Mouse (Mus musculus): Measurements from ENCODE around the gene Rab34.

Rab34 gene

DNA sequence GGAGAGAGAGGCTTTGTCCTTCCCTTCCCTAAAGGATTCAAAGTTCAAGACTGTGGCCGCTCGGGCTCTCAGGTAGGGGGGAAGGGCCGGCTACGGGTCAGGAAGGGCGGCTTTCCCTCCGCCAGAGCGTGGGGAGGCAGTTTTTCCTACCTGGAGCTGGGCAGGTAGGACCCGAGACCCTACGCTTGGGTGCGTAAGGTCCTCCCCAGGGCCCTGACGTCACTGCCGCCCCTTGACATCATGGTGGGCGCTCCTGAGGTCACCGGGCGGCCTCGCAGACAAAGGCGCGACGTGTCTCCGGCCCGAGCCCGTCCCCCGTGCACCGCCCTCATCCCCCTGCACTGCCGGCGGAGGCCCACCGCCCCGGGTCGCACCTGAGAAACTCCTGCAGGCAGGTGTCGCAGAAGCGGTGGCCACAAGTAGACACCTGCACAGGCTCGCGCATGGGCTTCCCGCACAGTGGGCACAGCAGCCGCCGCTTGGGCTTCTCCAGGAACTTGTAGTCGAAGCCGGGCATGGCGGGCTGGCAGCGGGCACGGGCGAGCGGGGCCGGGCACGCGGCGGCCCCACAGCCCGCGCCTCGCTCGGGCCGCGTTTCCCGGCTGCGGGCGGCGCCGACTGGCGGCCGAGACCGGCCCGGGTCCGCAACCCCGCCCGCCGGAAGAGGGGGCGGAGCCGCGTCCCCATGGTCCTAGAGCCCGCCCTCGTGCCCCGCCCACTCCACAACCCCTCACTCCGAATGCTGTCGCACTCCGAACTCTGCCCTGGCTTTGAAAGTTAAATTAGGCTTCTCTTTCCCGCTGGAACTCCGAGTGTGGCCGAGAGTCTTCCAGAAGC lies 23.1 kb upstream of the Rab34 start, which contains the start of gene Traf4:
TSS of gene Traf4 (minus strand) at position 666 of the 837 bp plus-strand sequence.
- peak; percentile 88 for DNase-seq (ENCODE audit: extremely low spot score, low spot score)

DNA sequence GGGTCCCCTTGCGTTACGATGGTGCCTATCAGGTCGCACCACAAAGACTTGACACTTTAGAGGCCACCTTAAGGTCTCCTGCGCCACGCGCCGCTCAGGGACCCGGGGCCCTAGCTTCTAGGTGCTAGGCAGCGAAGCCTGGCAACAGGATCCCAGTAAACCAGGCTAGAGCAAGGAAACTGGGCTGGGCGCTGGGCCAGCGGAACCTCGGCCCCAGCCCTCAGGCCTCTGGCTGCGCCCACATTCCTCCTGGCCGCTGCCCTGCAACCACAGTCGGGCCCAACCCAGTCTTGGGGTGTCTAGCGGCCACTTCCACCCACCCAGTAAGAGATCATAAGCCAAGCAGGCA lies 22.5 kb upstream of the Rab34 start:
- DNase-seq (ENCODE audit: extremely low spot score, low spot score), result no peak

DNA sequence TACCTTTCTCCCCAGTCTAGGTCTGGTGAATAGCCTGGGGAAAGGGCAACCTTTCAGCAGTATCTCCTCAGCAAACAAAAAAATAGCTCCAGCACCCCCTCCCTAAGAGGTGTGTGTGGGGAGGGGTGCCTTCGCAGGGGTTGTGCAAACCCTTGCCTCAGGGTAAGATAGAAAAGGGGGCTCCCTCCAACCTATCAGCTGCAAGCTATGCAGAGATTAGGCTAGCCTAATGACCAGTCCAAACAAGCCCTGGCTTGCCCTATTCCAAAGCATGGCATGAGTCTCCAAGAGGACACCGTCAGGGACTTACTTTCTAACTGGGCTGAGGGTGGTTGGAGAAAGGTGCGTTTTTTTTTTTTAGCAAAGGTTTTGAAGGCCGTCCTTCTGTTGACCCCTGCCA lies 22.1 kb upstream of the Rab34 start:
- DNase-seq (ENCODE audit: extremely low spot score, low spot score), result no peak

DNA sequence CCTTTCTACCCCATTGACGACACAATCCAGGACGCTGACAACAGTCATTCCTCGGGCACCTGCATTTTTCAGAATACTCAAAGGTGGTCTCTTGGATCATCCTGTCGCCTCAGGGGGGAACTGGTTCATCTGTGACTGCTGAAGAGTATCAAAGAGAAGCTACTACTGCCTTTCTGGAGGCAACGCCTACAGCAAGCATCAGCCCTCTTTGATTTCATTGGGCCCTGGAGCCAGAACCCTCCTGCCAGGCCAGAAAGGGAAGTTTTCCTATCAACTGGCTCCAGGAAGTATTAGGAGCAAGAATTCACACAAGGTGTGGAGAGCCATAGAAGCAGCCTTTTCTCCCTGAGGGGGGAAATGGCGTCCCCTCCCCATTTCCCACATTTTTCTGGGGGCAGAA lies 21.6 kb upstream of the Rab34 start:
- no peak for DNase-seq (ENCODE audit: extremely low spot score, low spot score)

DNA sequence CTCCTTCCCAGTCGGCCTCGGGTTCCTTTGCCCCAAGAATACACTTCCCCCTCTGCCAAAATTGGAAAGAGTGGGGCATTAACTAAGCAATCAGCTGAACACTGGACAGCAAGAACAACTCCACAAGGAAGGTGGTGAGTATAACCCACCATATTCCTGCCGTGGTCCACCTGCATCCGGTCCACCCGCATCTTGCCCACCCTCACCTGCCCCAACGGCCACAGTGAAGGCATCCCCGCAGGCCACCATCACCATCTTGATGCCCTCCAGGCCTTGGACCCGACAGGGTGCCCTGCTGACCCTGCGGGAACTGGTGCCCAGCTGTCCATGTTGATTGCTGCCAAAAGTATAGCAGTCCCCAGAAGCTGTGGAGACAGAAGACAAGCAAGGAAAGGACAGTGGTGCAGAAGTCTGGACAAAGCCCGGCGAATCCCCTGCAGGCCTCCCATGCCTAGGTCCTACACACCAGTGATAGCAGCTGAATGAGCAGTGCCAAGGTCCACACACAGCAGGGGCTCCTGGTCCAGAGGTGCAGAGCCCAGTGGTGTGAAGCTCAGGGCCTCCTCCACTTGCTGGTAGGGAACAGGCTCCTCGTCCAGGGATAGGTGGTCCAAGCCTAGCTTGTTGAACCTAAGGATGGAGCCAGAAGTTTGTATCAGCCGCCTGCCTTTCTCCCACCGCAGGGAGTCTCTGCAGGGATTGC lies 20.8 kb upstream of the Rab34 start:
- no peak for DNase-seq (ENCODE audit: extremely low spot score, low spot score)

DNA sequence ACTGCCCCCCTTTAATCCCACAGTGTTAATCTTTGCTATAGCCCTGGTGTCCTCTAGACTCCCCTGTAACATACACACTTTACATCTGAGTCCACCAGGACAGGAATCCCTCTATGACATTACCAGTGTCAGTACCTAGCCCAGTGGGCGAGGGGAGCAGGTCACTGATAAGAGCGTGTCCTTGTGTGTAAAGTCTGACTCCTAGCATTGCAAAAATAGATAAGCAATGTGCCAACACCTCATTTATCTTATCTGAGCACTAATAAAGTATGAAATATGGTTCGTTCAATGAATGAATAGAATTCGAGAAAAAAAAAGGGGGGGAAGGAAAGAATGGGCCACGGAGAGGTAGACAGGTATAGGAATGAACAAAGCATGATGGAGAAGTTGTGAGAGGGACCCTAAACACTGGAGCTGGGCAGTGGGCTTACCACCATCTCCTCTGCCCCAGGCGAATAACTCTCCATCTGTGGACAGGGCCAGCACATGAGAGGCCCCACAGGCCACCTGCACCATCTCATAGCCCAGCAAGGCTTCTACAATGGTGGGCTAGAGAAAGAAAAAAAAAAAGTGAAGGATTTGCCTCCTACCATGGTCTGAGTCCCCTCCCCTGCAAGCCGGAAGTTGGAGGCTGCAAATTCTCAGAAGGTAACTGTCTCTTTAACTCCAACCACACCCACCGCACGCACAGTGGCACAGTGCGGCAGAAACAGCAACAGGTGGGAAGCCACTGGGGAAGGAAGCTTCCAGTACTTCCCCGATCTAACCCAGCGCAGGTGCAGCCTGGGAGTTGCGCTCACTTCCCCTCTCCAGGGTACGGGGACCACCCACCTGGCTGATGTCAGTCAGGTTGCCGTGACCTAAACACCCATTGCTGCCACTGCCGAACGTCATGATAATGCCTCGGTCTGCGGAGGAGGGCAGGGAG lies 19.4 kb upstream of the Rab34 start:
- DNase-seq (ENCODE audit: extremely low spot score, low spot score), result no peak

DNA sequence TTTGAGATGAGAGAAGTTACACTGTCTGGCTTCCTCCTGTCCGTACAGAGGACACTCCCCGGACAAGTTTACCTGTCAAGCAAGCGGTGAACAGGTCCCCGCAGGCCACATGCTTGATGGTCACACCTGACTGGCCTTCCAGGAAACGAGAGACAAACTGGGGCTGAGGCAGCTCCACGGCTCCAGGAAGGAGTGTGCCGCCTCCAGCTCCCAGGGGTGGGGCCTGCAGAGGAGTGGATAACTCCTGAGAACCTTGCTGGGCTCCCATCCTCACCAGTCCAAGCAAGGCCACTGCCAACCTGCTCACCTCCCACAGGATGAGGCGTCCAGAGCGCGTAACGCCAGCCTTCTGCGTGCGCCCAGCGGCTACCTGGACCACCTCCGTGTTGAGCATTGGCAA lies 17.9 kb upstream of the Rab34 start:
- DNase-seq (ENCODE audit: extremely low spot score, low spot score), result no peak

DNA sequence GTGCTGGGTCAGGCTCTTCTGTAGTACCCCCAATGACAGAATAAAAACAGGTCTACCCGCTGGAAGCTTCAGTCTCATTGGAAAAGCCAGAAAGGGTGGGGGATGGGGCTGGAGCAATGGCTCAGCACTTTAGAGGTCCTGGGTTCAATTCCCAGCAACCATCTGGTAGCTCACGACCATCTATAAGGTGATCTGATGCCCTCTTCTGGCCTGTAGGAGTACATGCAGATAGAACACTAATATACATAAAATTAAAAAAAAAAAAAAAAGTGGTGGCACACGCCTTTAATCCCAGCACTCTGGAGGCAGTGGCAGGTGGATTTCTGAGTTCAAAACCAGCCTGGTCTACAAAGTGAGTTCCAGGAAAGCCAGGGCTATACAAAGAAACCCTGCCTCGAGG lies 16.9 kb upstream of the Rab34 start:
- no peak for DNase-seq (ENCODE audit: extremely low spot score, low spot score)

DNA sequence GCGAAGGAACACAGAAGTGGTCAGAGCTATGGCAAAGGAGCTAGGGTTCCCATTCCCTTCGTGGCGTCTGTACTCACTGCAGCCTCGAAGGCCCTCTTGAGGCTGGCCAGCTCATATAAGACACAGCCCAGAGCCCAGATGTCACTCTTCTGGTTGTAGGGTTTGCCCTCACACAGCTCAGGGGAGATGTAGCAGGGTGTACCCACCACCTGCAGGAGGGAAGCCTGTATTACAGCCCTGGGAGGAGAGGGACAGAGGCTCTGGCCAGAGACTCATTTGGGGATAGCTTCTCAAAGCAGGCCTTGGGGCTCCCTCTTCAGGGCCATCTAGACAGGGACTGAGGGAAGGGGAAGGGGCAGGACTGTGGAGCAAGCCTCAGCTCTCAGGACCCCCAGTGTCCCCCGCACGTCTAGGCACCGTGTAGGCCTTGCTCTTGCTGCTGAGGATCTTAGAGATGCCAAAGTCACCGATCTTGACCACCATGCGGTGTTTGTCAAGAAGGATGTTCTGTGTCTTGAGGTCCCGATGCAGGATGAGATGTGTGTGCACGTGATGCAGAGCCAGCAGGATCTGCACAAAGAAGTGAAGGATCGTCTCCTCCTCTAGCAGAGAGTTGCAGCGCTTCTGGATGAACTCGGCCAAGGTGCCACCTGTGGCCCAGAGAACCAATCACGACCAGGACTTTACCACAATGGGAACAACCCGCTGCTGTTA lies 16.0 kb upstream of the Rab34 start:
- DNase-seq (ENCODE audit: extremely low spot score, low spot score), result no peak

DNA sequence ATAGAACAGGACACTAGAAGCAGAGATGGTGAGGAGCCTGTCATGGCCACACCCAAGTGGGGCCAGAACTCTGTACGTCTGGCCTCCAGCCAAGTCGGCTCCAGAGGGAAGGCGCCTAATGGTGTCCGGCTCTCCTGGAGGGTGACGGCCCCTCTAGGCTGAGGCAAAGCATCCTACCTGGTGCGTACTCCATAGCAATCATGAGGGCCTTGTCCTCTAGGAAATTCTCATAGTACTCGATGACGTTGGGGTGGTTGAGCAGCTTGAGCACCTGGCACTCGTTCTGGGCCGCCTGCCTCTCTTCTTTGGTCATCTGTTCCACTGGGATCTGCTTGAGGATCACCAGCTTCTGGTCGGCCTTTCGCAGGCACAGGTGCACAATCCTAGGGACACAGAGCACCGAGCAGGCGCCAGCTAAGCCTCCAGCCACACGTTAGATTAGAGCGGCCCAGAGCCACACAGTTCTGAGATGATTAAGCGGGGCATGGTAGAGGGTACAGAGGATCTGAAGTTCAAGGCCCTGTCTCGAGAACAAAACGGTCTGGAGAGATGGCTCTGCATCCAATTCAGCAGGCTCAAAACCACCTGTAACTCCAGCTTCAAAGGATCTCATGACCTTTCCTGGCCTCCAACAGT lies 15.4 kb upstream of the Rab34 start:
- no peak for DNase-seq (ENCODE audit: extremely low spot score, low spot score)

DNA sequence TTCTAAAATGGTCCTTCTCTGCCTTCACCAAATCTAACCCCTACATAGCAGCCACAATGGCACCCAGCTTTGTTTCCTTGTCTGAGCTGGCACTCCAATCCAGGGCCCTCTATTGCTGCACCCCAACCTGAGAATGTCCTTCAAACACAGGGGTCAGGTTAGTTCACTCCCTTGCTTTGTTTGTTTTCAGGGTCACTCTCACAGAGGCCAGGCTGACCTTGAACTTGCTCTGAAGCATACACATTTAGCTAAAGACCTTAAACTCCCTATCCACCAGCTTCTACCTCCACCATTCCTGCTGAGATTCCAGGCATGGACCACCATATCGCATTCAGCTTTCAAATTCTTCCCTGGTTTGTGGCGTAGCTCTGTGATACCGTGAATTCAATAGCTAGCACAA lies 13.7 kb upstream of the Rab34 start:
- no peak for DNase-seq (ENCODE audit: extremely low spot score, low spot score)

DNA sequence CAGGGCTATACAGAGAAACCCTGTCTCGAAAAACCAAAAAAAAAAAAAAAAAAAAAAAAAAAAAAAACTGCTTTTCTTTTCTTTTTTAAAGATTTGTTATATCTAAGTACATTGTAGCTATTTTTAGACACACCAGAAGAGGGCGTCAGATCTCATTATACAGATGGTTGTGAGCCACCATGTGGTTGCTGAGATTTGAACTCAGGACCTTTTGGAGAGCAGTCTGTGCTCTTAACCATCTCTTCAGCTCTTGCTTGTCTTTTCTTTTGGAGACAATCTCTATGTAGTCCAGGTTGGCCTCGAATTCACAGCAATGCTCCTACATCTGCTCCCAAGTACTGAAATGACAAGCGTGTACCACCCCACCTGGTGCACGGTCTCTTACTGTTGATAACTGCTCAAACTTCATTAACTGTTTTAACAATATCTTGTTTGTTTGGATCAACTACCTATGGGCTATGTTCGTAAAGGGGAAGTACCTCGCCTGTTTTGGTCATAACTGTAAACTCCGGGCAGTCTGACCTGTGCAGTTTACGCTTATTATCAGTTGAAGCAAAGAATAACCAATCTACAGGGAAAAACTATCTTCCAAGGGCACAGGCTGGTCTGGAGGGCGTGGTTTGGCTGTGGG lies 12.3 kb upstream of the Rab34 start:
- no peak for DNase-seq (ENCODE audit: extremely low spot score, low spot score)

DNA sequence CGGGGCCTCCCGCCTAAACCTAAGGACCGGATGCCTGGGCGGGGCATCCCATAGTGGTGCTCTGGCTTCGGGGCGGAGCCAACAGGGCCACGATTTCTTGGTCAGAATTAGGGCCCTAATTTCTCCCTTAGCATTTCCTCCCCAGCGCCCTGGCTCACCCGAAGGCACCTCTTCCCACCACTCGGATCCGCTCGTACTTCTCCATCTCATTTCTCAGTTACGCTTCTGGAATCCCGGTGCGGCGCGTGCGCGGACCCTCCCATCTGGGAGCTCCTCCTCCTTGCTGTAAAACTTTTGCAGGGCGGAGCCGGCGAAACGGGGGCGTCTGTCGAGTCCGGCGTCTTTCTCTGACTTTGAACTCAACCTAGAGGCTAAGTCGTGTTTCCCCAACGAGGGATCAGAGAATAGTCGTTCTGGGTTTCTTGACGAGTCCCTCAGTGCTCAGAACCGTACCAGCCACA lies 11.8 kb upstream of the Rab34 start, which contains the start of the genes Nek8 and Tlcd1:
TSS of gene Nek8 (minus strand) at position 274 of the 461 bp plus-strand sequence.
TSS of gene Tlcd1 (plus strand) at position 310 of the 461 bp plus-strand sequence.
- DNase-seq (ENCODE audit: extremely low spot score, low spot score), result peak; percentile 90

DNA sequence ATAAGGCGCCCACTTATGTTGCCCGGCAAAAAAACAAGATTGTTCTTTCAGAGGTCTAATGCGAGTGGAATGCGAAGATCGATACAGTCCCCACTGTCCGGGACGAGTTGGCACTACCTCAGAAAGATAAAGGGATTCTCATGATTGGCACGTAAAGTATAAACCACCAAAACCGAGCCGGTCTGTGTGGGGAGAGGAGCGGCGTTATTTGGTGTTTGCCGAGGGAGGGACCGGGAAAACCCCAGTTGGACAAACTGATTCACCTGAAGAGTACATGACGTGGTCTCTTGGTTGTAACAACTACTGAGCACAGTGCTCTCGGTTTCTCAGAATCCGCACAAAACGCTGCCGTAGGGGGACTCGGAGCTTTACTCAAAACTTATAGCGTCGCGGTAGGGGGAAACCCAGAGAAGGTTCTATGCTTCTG lies 11.3 kb upstream of the Rab34 start:
- DNase-seq (ENCODE audit: extremely low spot score, low spot score), result no peak

DNA sequence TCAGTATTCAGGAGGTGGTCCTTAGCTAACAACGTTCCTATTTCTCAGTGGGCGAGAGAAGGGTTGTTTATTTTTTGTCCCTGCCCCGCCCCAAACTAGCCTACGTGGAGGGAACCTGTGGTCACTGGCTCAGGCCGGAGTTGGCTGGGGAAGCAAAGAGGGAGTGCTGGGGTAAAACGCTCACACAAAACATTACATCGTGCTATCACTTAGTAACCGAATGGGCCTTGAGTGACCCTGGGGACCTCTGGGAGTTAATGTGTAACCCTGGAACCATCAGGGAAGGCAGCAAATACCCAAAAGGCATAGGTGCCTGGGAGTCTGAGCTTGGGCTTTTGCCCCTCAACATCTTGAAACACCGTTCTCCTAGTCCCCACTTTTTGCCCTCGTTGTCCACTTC lies 10.8 kb upstream of the Rab34 start:
- no peak for DNase-seq (ENCODE audit: extremely low spot score, low spot score)

DNA sequence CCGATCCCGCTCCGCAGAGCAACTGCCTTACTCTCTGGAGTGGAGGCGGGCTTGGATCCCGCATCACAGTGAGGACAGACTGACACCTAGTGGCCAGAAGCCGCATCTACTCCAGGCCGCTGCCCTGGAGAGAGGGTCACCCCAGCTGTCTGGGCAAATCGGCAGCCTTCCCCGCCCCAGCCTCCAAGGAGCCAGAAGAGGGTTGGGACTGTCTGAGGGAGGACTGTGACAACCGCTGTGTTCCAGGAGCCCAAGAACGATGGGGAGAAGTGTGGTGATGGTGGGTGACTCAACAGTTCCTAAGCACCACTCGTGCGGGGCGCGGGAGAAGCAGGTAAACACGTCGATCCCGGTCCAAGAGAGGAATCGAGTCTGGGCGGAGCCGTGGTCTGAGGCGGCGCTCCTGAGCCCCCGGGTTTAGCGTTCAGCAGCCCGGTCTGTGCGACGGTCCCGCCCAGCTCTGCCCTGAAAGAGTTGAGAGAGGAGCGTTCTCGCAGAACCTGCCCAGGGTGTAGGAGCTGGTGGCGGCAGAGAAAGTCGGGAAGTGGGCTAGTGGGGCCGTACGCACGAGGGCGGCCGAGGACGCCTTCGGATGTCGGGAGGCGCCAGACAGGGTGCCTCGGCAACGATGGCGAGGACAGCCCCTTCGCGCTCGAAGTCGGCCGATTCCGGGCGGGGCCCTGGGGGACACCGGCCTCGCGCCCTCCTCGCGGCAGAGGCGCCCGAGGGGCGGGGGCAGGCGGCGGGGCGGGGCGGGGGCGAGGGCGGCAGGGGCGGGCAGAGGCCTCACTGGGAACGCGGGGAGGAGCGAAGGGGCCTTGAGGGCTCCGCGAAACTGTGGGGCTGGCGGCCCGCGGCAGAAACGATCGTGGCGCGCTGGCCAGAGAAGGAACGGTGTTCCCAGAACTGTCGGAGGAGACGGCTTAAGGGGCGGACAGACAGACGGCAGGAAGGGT lies 10.0 kb upstream of the Rab34 start:
- DNase-seq (ENCODE audit: extremely low spot score, low spot score), result peak; percentile 98

DNA sequence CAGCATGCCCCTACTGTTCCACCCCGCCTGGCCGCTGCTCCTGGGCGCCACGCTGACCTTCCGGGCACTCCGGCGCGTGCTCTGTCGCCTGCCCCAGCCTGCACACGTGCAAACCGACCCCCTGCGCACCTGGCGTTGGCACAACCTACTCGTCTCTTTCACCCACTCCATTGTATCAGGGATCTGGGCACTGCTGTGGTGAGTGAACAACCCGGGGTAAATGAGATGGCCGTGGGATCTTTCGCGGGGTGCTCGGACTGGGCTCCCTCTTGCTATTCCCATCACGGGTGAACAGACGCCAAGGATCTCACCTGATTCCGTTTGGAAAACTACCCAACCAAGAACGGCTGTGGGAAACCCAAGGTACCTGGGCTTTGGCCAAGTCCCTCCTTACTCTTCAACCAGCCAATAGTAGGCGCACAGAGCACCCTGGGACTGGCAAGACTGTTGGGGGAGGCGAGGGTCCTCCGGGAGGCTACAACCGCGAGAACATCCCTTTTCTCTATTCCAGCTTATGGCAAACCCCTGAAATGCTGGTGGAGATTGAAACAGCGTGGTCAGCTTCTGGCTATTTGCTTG lies 9.3 kb upstream of the Rab34 start:
- no peak for DNase-seq (ENCODE audit: extremely low spot score, low spot score)

DNA sequence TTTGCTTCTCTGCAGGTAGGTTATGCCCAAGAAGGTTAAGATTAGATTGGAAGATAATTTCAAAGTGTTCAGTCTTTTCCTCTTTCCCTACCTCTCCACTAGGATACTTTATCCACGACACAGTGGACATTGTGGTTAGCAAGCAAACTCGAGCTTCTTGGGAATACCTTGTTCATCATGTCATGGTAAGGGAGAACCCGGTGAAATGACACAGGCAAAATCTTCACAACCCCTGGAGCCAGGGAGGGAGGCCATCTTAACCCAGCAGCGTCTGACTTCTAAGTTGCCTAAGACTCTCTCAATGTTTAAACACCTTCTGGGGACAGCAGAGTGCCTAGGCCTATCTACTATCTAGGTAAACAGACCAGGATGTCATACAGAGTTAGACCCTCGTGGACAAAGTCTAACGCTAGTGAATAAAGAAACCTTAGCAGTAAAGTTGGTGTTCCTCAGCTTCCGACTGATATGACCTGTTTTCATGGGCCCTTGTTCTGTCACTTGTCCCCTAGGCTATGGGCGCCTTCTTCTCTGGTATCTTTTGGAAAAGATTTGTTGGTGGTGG lies 8.7 kb upstream of the Rab34 start:
- no peak for DNase-seq (ENCODE audit: extremely low spot score, low spot score)

Measured in neural tube, embryonic 10.5 days (tissue).